In genomic region chr5:20256150-20256868, GRCm38 (mm10) we compare ENCODE assay signal across 21 mouse cellular contexts.
A peak's percentile ranks its signal among the peaks of the same experiment; 100 is the strongest.
DNase-seq lines count a peak whose midpoint lies in the region; ATAC-seq and TF ChIP-seq lines count a peak whose summit lies in the region.
"Had no signal": no experiment of that assay in that cellular context is flagged by ENCODE, and none has a peak within 500 bp of the region (broad histone marks: within the 10 kb centered on the region; RNA-seq: fewer than 3 reads in every experiment).

No protein-coding gene starts in this region.

- no peaks in the 10 kb centered on the region for H3K9me3 ChIP-seq in kidney, postnatal 0 days (replicated peaks; ENCODE audit: low read length)
- no peaks in the 10 kb centered on the region for H3K9me3 ChIP-seq in kidney, embryonic 15.5 days (replicated peaks)
- no peaks in the 10 kb centered on the region for H3K9me3 ChIP-seq in lung, embryonic 14.5 days (ENCODE audit: low read depth, low read length)
- no peaks in the 10 kb centered on the region for H3K9me3 ChIP-seq in intestine, embryonic 16.5 days (ENCODE audit: control insufficient read depth, low read length)
- H3K9me3 ChIP-seq: embryonic facial prominence, embryonic 15.5 days; heart, embryonic 12.5 days; midbrain, embryonic 12.5 days; neural tube, embryonic 15.5 days had no signal

- H3K4me1 ChIP-seq in kidney, postnatal 0 days (replicated peaks; ENCODE audit: insufficient read depth, low read length) = no peaks in the 10 kb centered on the region
- no peaks in the 10 kb centered on the region for H3K4me1 ChIP-seq in kidney, embryonic 15.5 days
- 0 out of 2 replicates have a peak, but pooled peaks cover 3% of the 10 kb centered on the region for H3K4me1 ChIP-seq in lung, embryonic 14.5 days (ENCODE audit: insufficient read depth)
- no peaks in the 10 kb centered on the region for H3K4me1 ChIP-seq in intestine, embryonic 16.5 days (ENCODE audit: control insufficient read depth, insufficient read depth, low read length)
- H3K4me1 ChIP-seq: embryonic facial prominence, embryonic 15.5 days; heart, embryonic 12.5 days; neural tube, embryonic 15.5 days had no signal

- no peak overlapping the region for H3K4me3 ChIP-seq in kidney, postnatal 0 days (replicated peaks; ENCODE audit: low read depth, low read length)
- H3K4me3 ChIP-seq in kidney, embryonic 15.5 days (replicated peaks) = no peak overlapping the region
- no peak overlapping the region for H3K4me3 ChIP-seq in lung, embryonic 14.5 days (ENCODE audit: low read depth, low read length)
- no peak overlapping the region for H3K4me3 ChIP-seq in intestine, embryonic 16.5 days (ENCODE audit: low read length)
- H3K4me3 ChIP-seq: embryonic facial prominence, embryonic 15.5 days; heart, embryonic 12.5 days; midbrain, embryonic 12.5 days; myocyte; neural tube, embryonic 15.5 days had no signal

- H3K27ac ChIP-seq in kidney, postnatal 0 days = no peak overlapping the region
- H3K27ac ChIP-seq in kidney, embryonic 15.5 days = no peak overlapping the region
- H3K27ac ChIP-seq in lung, embryonic 14.5 days (ENCODE audit: low read depth) = no peak overlapping the region
- no peak overlapping the region for H3K27ac ChIP-seq in intestine, embryonic 16.5 days (ENCODE audit: low read length)
- H3K27ac ChIP-seq: embryonic facial prominence, embryonic 15.5 days; midbrain, embryonic 12.5 days had no signal

- TF ChIP-seq CTCF in kidney, postnatal 0 days (IDR thresholded peaks at IDR 0.05; ENCODE audit: low read depth) = no peak
- TF ChIP-seq CTCF in lung, embryonic 14.5 days (IDR thresholded peaks at IDR 0.05; ENCODE audit: low read depth) = no peak
- TF ChIP-seq CTCF in brain, embryonic 14.5 days (IDR thresholded peaks at IDR 0.05; ENCODE audit: borderline replicate concordance, extremely low read depth, insufficient read depth, insufficient read length) = no peak

- no peaks in the 10 kb centered on the region for H3K36me3 ChIP-seq in kidney, postnatal 0 days (ENCODE audit: insufficient read depth, low read length)
- no peaks in the 10 kb centered on the region for H3K36me3 ChIP-seq in kidney, embryonic 15.5 days
- no peaks in the 10 kb centered on the region for H3K36me3 ChIP-seq in lung, embryonic 14.5 days (ENCODE audit: insufficient read depth)
- no peaks in the 10 kb centered on the region for H3K36me3 ChIP-seq in intestine, embryonic 16.5 days (ENCODE audit: control insufficient read depth, insufficient read depth, low read length)
- H3K36me3 ChIP-seq: embryonic facial prominence, embryonic 15.5 days; heart, embryonic 12.5 days; midbrain, embryonic 12.5 days; neural tube, embryonic 15.5 days had no signal

- H3K4me2 ChIP-seq in kidney, postnatal 0 days (ENCODE audit: low read length) = no peak overlapping the region
- H3K4me2 ChIP-seq in kidney, embryonic 15.5 days = no peak overlapping the region
- no peak overlapping the region for H3K4me2 ChIP-seq in lung, embryonic 14.5 days
- H3K4me2 ChIP-seq in intestine, embryonic 16.5 days (ENCODE audit: low read depth, low read length) = no peak overlapping the region
- H3K4me2 ChIP-seq: embryonic facial prominence, embryonic 15.5 days; heart, embryonic 12.5 days; midbrain, embryonic 12.5 days; neural tube, embryonic 15.5 days had no signal

- 75% methylated on average over 3 of the region's 3 CpGs for WGBS in kidney, postnatal 0 days
- 65% methylated on average over 3 of the region's 3 CpGs for WGBS in kidney, embryonic 15.5 days
- WGBS in lung, embryonic 14.5 days = 84% methylated on average over 3 of the region's 3 CpGs
- WGBS in intestine, embryonic 16.5 days = 79% methylated on average over 3 of the region's 3 CpGs

- ATAC-seq in kidney, postnatal 0 days (replicated peaks; ENCODE audit: low FRiP score, low read depth) = no peak
- ATAC-seq in kidney, embryonic 15.5 days (replicated peaks; ENCODE audit: low FRiP score) = no peak
- ATAC-seq in lung, embryonic 14.5 days (ENCODE audit: insufficient read depth) = peak; percentile 63; the same call in 1 of the 2 replicates
- ATAC-seq in megakaryocyte, adult 5-6 weeks (ENCODE audit: poor library complexity, severe bottlenecking) = peak; percentile 91
- ATAC-seq in intestine, embryonic 16.5 days = no peak
- ATAC-seq: hindbrain, embryonic 16.5 days had no signal

- H3K27me3 ChIP-seq in kidney, postnatal 0 days (ENCODE audit: insufficient read depth, low read length) = no peaks in the 10 kb centered on the region
- H3K27me3 ChIP-seq in kidney, embryonic 15.5 days = no peaks in the 10 kb centered on the region
- no peaks in the 10 kb centered on the region for H3K27me3 ChIP-seq in lung, embryonic 14.5 days (ENCODE audit: insufficient read depth, low read length)
- H3K27me3 ChIP-seq in intestine, embryonic 16.5 days (replicated peaks; ENCODE audit: control insufficient read depth, insufficient read depth, low read length) = no peaks in the 10 kb centered on the region
- H3K27me3 ChIP-seq: embryonic facial prominence, embryonic 15.5 days; heart, embryonic 12.5 days; midbrain, embryonic 12.5 days; neural tube, embryonic 15.5 days had no signal

- DNase-seq in kidney, postnatal 0 days (ENCODE audit: low spot score) = peak; percentile 3
- DNase-seq in lung, embryonic 14.5 days = peak; percentile 46
- DNase-seq in lung, postnatal 14 days = no peak
- peak; percentile 44 for DNase-seq in brain, embryonic 14.5 days (ENCODE audit: low read depth)
- no peak for DNase-seq in spleen, postnatal 4 days (ENCODE audit: low spot score in 2 of 2)
- DNase-seq: adrenal gland, postnatal 14 days; B cell, adult 2 months; cerebellum, adult 8-10 months; kidney, adult 11 months; kidney, postnatal 36 days; layer of hippocampus, postnatal 36 days; thymus, adult 2 months had no signal

- H3K9ac ChIP-seq in kidney, postnatal 0 days (ENCODE audit: low read depth, low read length) = no peak overlapping the region
- H3K9ac ChIP-seq in kidney, embryonic 15.5 days = no peak overlapping the region
- H3K9ac ChIP-seq in lung, embryonic 14.5 days = no peak overlapping the region
- H3K9ac ChIP-seq in intestine, embryonic 16.5 days (ENCODE audit: low read depth, low read length) = no peak overlapping the region
- H3K9ac ChIP-seq: embryonic facial prominence, embryonic 15.5 days; heart, embryonic 12.5 days; midbrain, embryonic 12.5 days; neural tube, embryonic 15.5 days had no signal

- no peak for TF ChIP-seq POLR2A in brain, embryonic 14.5 days (IDR thresholded peaks at IDR 0.05; ENCODE audit: borderline replicate concordance, extremely low read depth, insufficient read depth, insufficient read length, poor library complexity, severe bottlenecking)

Comparison
In these comparisons a context has a peak if more than half of its experiments do, and no peak if none do; other contexts are left out.
1. DNase-seq: peak in kidney, postnatal 0 days (single experiment), lung, embryonic 14.5 days (single experiment) and brain, embryonic 14.5 days (single experiment); none in lung, postnatal 14 days (single experiment) and spleen, postnatal 4 days (0 of 2).
2. ATAC-seq: peak in lung, embryonic 14.5 days (single experiment) and megakaryocyte, adult 5-6 weeks (single experiment); none in kidney, postnatal 0 days (single experiment), kidney, embryonic 15.5 days (single experiment) and intestine, embryonic 16.5 days (single experiment).